Comparison of ENCODE assay signal across 7 mouse cellular contexts in genomic region chr9:67632521-67633025, GRCm38 (mm10).
A peak's percentile ranks its signal among the peaks of the same experiment; 100 is the strongest.
DNase-seq lines count a peak whose midpoint lies in the region; ATAC-seq and TF ChIP-seq lines count a peak whose summit lies in the region.

No protein-coding gene starts in this region.

- peak overlapping the region; percentile 79 for H3K4me3 ChIP-seq in cortical plate, adult 2 months (ENCODE audit: insufficient read depth, low read length)
- peak overlapping the region; percentile 75 for H3K4me3 ChIP-seq in heart, embryonic 12.5 days
- H3K4me3 ChIP-seq in midbrain, embryonic 14.5 days (replicated peaks; ENCODE audit: low read depth, low read length), result peak overlapping the region; percentile 77

- 0 out of 2 replicates have a peak, but pooled peaks have one; percentile 29 for ATAC-seq in heart, embryonic 12.5 days (ENCODE audit: insufficient number of reproducible peaks, low FRiP score)
- peak; percentile 58 for ATAC-seq in midbrain, embryonic 14.5 days (ENCODE audit: low FRiP score, low TSS enrichment)

- no peaks in the 10 kb centered on the region for H3K9me3 ChIP-seq in heart, embryonic 12.5 days (replicated peaks)
- H3K9me3 ChIP-seq in midbrain, embryonic 14.5 days (ENCODE audit: control insufficient read depth, low read length), result no peaks in the 10 kb centered on the region

- peak; percentile 52 for DNase-seq in thymus, postnatal 4 days
- DNase-seq in thymus, postnatal 25 days, result no peak
- peak; percentile 54 to 64 for DNase-seq in kidney, postnatal 4 days
- DNase-seq in midbrain, embryonic 14.5 days, result peak; percentile 56
- no peak for DNase-seq in urinary bladder, postnatal 10 days (ENCODE audit: low spot score)

- H3K4me1 ChIP-seq in cortical plate, adult 2 months (ENCODE audit: control insufficient read depth, insufficient read depth, low read length), result peaks cover 1% of the 10 kb centered on the region; the same call in 1 of the 2 replicates
- peaks cover 30% of the 10 kb centered on the region for H3K4me1 ChIP-seq in heart, embryonic 12.5 days (replicated peaks)
- H3K4me1 ChIP-seq in midbrain, embryonic 14.5 days (ENCODE audit: control insufficient read depth, insufficient read depth, low read length), result peaks cover 8% of the 10 kb centered on the region; the same call in 1 of the 2 replicates

- no peak for TF ChIP-seq POLR2A in cortical plate, adult 2 months (IDR thresholded peaks at IDR 0.05; ENCODE audit: extremely low read depth, insufficient read depth, low read length)

- WGBS in heart, embryonic 12.5 days, result under 1% methylated on average over 40 of the region's 40 CpGs
- WGBS in midbrain, embryonic 14.5 days, result under 1% methylated on average over 40 of the region's 40 CpGs

- H3K9ac ChIP-seq in heart, embryonic 12.5 days, result peak overlapping the region; percentile 88
- peak overlapping the region; percentile 79 for H3K9ac ChIP-seq in midbrain, embryonic 14.5 days (replicated peaks; ENCODE audit: low read length)

- H3K4me2 ChIP-seq in heart, embryonic 12.5 days, result peak overlapping the region; percentile 96
- H3K4me2 ChIP-seq in midbrain, embryonic 14.5 days (ENCODE audit: low read length), result peak overlapping the region; percentile 98

- peaks cover 15% of the 10 kb centered on the region for H3K27me3 ChIP-seq in heart, embryonic 12.5 days (replicated peaks)
- peaks cover 5% of the 10 kb centered on the region for H3K27me3 ChIP-seq in midbrain, embryonic 14.5 days (ENCODE audit: control insufficient read depth, insufficient read depth, low read length)

- no peak overlapping the region for H3K27ac ChIP-seq in cortical plate, adult 2 months (ENCODE audit: insufficient read depth, low read length)
- peak overlapping the region; percentile 75 for H3K27ac ChIP-seq in heart, embryonic 12.5 days (ENCODE audit: poor library complexity, severe bottlenecking)
- peak overlapping the region; percentile 49; the same call in 1 of the 2 replicates for H3K27ac ChIP-seq in midbrain, embryonic 14.5 days (replicated peaks; ENCODE audit: low read depth, low read length)

- no peak for TF ChIP-seq CTCF in cortical plate, adult 2 months (IDR thresholded peaks at IDR 0.05; ENCODE audit: extremely low read depth, insufficient read depth, low read length)

- H3K36me3 ChIP-seq in heart, embryonic 12.5 days, result no peaks in the 10 kb centered on the region
- no peaks in the 10 kb centered on the region for H3K36me3 ChIP-seq in midbrain, embryonic 14.5 days (ENCODE audit: control insufficient read depth, insufficient read depth, low read length)

Comparison
In these comparisons a context has a peak if more than half of its experiments do, and no peak if none do; other contexts are left out.
1. DNase-seq: peak in thymus, postnatal 4 days (single experiment), kidney, postnatal 4 days (2 of 2) and midbrain, embryonic 14.5 days (single experiment); none in thymus, postnatal 25 days (single experiment) and urinary bladder, postnatal 10 days (single experiment).
2. Peak in every context shown above with its lines, with median percentiles within 50 percentile points of each other: H3K4me3 ChIP-seq.